Mouse (Mus musculus): ENCODE results near the gene Arhgap35. TPM values are rescaled to one million over a fixed set of nuclear protein-coding genes. Genes with fewer than 3 reads are reported as not detected.
A peak's percentile ranks its signal among the peaks of the same experiment; 100 is the strongest.

Arhgap35 gene
- polyA plus RNA-seq, 1 experiment from 2014 or later: 27.4 TPM

DNA sequence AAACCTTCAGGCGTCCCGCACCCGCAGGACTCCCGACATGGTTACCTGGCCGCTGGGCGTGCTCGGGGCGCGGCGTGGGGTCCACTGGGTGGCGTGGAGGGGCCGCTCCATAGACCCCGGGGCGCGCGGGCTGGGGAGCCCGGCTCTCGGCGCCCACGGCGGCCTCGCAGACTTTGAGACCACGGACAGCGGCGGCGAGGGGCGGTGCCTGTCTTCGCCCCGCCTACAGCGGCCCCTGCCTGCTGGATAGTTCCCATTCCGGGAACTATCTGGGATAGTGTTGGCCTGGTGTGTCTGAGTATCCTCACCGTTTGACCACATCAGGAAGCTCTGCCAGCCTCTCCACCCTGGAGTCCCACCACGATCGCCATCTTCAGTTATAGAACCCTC is 138.2 kb downstream of the Arhgap35 start:
- H3K27me3 ChIP-seq (replicated peaks): peaks cover 53% of the 10 kb centered on the region
- 1% methylated on average over 34 of the region's 34 CpGs for WGBS

GRCm38 (mm10) chr7:16475764-16476599 is 138.8 kb downstream of the Arhgap35 start:
- Histone ChIP-seq H3K9me3 (replicated peaks) (no peaks in the 10 kb centered on the region), H3K9ac (replicated peaks) (peak overlapping the region; percentile 21; the same call in 1 of the 2 replicates), H3K36me3 (no peaks in the 10 kb centered on the region), H3K4me3 (replicated peaks) (peak overlapping the region; percentile 41), H3K27ac (replicated peaks) (no peak overlapping the region), H3K4me2 (peak overlapping the region; percentile 69), H3K27me3 (replicated peaks) (peaks cover 53% of the 10 kb centered on the region), H3K4me1 (peaks cover 30% of the 10 kb centered on the region)
- peak; percentile 33; the same call in 1 of the 2 replicates for ATAC-seq (ENCODE audit: low FRiP score)
- WGBS: under 1% methylated on average over 58 of the region's 59 CpGs

More for the DNA sequence above, 138.2 kb downstream of the Arhgap35 start:
- Histone ChIP-seq H3K9ac (replicated peaks) (peak overlapping the region; percentile 21; the same call in 1 of the 2 replicates), H3K36me3 (no peaks in the 10 kb centered on the region), H3K4me3 (replicated peaks) (peak overlapping the region; percentile 41), H3K9me3 (replicated peaks) (no peaks in the 10 kb centered on the region), H3K4me2 (peak overlapping the region; percentile 69), H3K4me1 (peaks cover 30% of the 10 kb centered on the region), H3K27ac (replicated peaks) (no peak overlapping the region)
- no peak for ATAC-seq (ENCODE audit: low FRiP score)

DNA sequence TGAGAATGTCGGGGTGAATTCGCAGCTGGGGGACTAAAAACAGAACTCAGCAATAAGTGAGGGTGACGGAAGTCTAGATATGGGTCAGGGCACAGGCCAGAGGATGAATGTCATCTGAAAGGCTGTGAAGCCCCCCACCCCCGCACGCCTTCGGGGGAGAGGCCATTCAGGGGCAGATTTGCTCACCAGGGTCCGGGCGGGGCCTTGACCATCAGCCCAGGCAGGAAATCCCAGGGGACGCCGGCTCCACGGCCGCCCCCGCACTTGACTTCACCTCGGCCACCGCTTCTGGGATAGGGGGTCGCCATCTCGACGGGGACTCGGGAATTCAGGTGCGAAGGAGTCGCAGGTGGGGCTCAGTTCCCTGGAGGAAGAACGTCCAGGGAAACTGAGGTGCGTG is 139.5 kb downstream of the Arhgap35 start:
- peaks cover 60% of the 10 kb centered on the region for H3K27me3 ChIP-seq (replicated peaks)
- ATAC-seq (ENCODE audit: low FRiP score): no peak
- H3K9ac ChIP-seq (replicated peaks): no peak overlapping the region
- peak overlapping the region; percentile 69 for H3K4me2 ChIP-seq
- no peaks in the 10 kb centered on the region for H3K9me3 ChIP-seq (replicated peaks)
- no peaks in the 10 kb centered on the region for H3K36me3 ChIP-seq
- peaks cover 30% of the 10 kb centered on the region for H3K4me1 ChIP-seq
- 5% methylated on average over 23 of the region's 23 CpGs for WGBS
- H3K27ac ChIP-seq (replicated peaks): no peak overlapping the region
- H3K4me3 ChIP-seq (replicated peaks): peak overlapping the region; percentile 41

DNA sequence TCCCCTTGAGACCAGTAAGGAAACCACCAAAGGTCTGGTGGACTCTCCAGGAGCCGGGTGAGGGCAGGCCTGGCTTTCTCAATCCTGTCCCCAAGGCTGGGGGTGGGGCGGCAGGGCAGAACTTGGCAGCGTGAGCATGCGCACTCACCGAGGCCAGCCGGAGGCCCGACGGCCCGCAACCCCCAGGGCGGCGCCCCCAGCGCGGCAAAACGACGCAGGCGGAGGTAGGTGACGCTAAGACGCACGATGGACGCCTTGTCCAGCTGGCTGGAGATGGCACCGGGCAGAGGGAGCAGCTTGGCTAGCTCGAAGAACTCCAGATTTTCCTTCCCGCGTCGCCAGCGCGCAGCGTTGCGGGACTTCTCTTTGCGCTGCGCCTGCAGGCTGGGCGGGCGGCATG is 140.3 kb downstream of the Arhgap35 start:
- 5% methylated on average over 33 of the region's 33 CpGs for WGBS
- Histone ChIP-seq H3K27me3 (replicated peaks) (peaks cover 69% of the 10 kb centered on the region), H3K4me3 (replicated peaks) (peak overlapping the region; percentile 20), H3K27ac (replicated peaks) (no peak overlapping the region), H3K4me1 (peaks cover 30% of the 10 kb centered on the region), H3K9me3 (replicated peaks) (no peaks in the 10 kb centered on the region), H3K9ac (replicated peaks) (0 out of 2 replicates have a peak overlapping the region, but pooled peaks have one; percentile 17), H3K4me2 (peak overlapping the region; percentile 41), H3K36me3 (no peaks in the 10 kb centered on the region)
- ATAC-seq (ENCODE audit: low FRiP score): no peak

DNA sequence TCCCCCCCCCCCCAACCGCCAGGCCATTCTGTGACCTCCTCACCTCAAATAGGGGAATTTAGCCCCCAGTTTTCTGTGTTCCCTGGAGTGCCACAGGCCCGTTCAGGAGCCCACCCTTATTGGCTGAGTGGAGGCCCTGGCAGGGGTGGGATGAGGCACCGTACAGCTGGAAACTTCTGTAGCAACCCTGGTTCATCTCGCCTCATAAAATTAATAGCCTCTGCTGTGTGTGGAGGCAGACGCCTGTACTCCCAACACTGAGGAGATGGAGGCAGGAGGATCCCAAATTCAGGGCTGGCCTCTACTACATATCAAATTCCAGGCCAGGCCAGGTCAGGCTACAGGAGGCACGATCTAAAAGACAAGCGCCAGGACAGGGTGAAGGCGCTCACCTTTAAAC is 140.9 kb downstream of the Arhgap35 start:
- Histone ChIP-seq H3K4me3 (replicated peaks) (no peak overlapping the region), H3K4me1 (peaks cover 30% of the 10 kb centered on the region), H3K9me3 (replicated peaks) (no peaks in the 10 kb centered on the region), H3K36me3 (no peaks in the 10 kb centered on the region), H3K4me2 (no peak overlapping the region), H3K27me3 (replicated peaks) (peaks cover 75% of the 10 kb centered on the region), H3K27ac (replicated peaks) (no peak overlapping the region), H3K9ac (replicated peaks) (no peak overlapping the region)
- 31% methylated on average over 8 of the region's 8 CpGs for WGBS
- ATAC-seq (ENCODE audit: low FRiP score): no peak

DNA sequence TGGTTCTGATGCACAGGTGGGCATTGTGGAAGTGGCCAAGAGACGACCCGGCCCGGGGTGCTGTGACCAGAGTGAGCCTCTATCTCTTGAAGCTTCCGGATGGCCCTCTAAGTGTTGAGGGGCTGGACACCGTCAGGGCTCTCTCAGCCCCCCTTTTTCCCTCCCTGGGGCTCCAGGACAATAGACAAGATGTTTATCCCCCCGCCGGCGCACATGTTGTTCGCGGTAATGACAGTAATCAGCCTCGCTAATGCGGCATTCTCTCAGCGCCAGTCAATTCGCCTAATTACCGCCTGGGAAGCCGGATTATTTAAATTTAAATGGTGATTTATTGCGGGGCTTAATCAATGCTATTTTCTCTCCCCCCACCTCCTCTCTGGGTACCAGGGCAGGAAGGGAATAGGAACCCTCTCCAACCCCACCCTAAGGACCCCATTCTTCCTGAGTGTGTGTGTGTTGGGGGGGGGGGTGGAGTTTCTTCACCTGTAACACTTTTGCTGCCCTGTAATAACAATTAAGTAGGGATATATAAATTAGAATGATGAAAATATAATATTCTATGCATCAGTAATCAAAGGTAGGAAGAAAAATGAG is 142.6 kb downstream of the Arhgap35 start:
- Histone ChIP-seq H3K4me2 (peak overlapping the region; percentile 28), H3K9me3 (replicated peaks) (no peaks in the 10 kb centered on the region), H3K9ac (replicated peaks) (no peak overlapping the region), H3K36me3 (no peaks in the 10 kb centered on the region), H3K4me3 (replicated peaks) (no peak overlapping the region), H3K27me3 (replicated peaks) (peaks cover 80% of the 10 kb centered on the region), H3K27ac (replicated peaks) (no peak overlapping the region), H3K4me1 (peaks cover 30% of the 10 kb centered on the region)
- no peak for ATAC-seq (ENCODE audit: low FRiP score)
- 3% methylated on average over 17 of the region's 17 CpGs for WGBS

GRCm38 (mm10) chr7:16471549-16471948 is 143.2 kb downstream of the Arhgap35 start:
- no peak overlapping the region for H3K4me3 ChIP-seq (replicated peaks)
- H3K36me3 ChIP-seq: no peaks in the 10 kb centered on the region
- no peak overlapping the region for H3K4me2 ChIP-seq
- peaks cover 26% of the 10 kb centered on the region for H3K4me1 ChIP-seq
- ATAC-seq (ENCODE audit: low FRiP score): no peak
- H3K27me3 ChIP-seq (replicated peaks): peaks cover 73% of the 10 kb centered on the region
- H3K9ac ChIP-seq (replicated peaks): no peak overlapping the region
- H3K9me3 ChIP-seq (replicated peaks): no peaks in the 10 kb centered on the region
- 40% methylated on average over 9 of the region's 9 CpGs for WGBS
- H3K27ac ChIP-seq (replicated peaks): no peak overlapping the region

DNA sequence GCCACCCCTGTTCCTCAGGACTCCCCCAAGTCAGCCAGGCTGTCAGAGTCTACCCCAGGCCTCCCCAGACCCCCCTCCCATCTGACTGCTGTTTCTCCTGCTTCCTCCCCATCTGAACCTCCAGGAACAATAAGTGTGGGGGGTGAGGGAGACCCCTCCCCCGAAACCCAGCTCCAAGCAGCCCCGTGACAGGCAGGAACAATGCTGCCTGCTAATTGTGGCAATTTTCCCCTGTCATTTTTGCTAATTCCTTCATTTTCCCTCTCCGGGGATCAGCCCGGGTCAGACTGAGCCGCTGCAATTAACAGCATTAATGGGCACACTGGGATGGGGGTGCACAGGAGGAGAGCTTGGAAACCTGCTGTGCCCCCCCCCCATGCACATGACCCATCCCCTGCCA is 146.7 kb downstream of the Arhgap35 start:
- 20% methylated on average over 5 of the region's 5 CpGs for WGBS
- no peak overlapping the region for H3K4me3 ChIP-seq (replicated peaks)
- no peak overlapping the region for H3K9ac ChIP-seq (replicated peaks)
- no peaks in the 10 kb centered on the region for H3K9me3 ChIP-seq (replicated peaks)
- no peak overlapping the region for H3K27ac ChIP-seq (replicated peaks)
- peaks cover 42% of the 10 kb centered on the region for H3K27me3 ChIP-seq (replicated peaks)
- ATAC-seq (ENCODE audit: low FRiP score): no peak
- peaks cover 7% of the 10 kb centered on the region for H3K4me1 ChIP-seq
- H3K4me2 ChIP-seq: no peak overlapping the region
- no peaks in the 10 kb centered on the region for H3K36me3 ChIP-seq

GRCm38 (mm10) chr7:16466565-16466964 is 148.2 kb downstream of the Arhgap35 start:
- WGBS: 82% methylated on average over 4 of the region's 4 CpGs
- Histone ChIP-seq H3K27ac (replicated peaks) (no peak overlapping the region), H3K9me3 (replicated peaks) (no peaks in the 10 kb centered on the region), H3K4me1 (no peaks in the 10 kb centered on the region; the same call in 1 of the 2 replicates), H3K4me3 (replicated peaks) (no peak overlapping the region), H3K27me3 (replicated peaks) (peaks cover 44% of the 10 kb centered on the region), H3K9ac (replicated peaks) (no peak overlapping the region), H3K36me3 (no peaks in the 10 kb centered on the region), H3K4me2 (no peak overlapping the region)
- ATAC-seq (ENCODE audit: low FRiP score): no peak

DNA sequence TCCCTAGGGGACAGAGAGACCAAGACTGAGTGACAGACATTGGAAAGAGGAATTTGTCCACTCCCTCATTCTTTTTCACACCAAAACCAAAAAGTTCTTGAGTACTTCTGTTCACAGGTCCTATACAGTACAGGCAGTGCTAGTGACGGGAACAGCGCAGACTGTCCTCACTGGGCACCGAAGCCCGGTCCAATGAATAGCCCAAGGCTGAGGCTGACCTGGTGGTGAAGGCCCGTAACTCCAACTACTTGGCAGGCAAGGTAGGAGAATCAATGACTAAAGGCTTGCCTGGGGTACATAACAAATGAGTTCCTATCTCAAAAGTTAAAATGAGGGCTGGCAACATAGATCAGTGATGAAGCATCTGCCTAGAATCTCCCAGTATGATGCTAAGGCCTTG is 149.2 kb downstream of the Arhgap35 start:
- no peak overlapping the region for H3K4me3 ChIP-seq (replicated peaks)
- H3K36me3 ChIP-seq: no peaks in the 10 kb centered on the region
- H3K27ac ChIP-seq (replicated peaks): no peak overlapping the region
- no peaks in the 10 kb centered on the region for H3K4me1 ChIP-seq
- peaks cover 49% of the 10 kb centered on the region for H3K27me3 ChIP-seq (replicated peaks)
- WGBS: 92% methylated on average over 5 of the region's 5 CpGs
- peak; percentile 23; the same call in 1 of the 2 replicates for ATAC-seq (ENCODE audit: low FRiP score)
- H3K4me2 ChIP-seq: no peak overlapping the region
- no peaks in the 10 kb centered on the region for H3K9me3 ChIP-seq (replicated peaks)
- H3K9ac ChIP-seq (replicated peaks): no peak overlapping the region

DNA sequence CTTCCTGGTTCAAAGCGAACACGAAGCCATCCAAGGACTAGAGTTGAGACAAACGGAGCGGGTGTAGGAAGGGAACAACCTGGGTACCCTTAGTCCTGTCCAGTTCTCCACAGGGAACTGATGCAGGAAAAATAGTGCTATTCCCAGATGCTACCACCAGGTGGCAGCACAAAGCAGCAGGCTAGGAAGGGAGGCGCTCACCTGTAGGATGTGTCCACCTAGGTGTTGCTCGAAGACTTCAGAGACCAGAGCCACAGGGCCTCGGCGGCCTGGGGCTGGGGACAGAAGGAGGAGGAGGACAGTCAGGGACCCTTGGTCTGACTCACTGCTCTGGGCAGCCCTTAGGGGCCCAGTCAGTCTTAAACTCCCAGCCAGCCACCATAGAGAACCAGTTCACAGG is 149.6 kb downstream of the Arhgap35 start:
- no peaks in the 10 kb centered on the region for H3K4me1 ChIP-seq
- peaks cover 47% of the 10 kb centered on the region for H3K27me3 ChIP-seq (replicated peaks)
- 12% methylated on average over 8 of the region's 8 CpGs for WGBS
- no peak overlapping the region for H3K27ac ChIP-seq (replicated peaks)
- no peak overlapping the region for H3K9ac ChIP-seq (replicated peaks)
- no peak overlapping the region for H3K4me2 ChIP-seq
- no peak overlapping the region for H3K4me3 ChIP-seq (replicated peaks)
- H3K9me3 ChIP-seq (replicated peaks): no peaks in the 10 kb centered on the region
- peak; percentile 53; the same call in 1 of the 2 replicates for ATAC-seq (ENCODE audit: low FRiP score)
- no peaks in the 10 kb centered on the region for H3K36me3 ChIP-seq

DNA sequence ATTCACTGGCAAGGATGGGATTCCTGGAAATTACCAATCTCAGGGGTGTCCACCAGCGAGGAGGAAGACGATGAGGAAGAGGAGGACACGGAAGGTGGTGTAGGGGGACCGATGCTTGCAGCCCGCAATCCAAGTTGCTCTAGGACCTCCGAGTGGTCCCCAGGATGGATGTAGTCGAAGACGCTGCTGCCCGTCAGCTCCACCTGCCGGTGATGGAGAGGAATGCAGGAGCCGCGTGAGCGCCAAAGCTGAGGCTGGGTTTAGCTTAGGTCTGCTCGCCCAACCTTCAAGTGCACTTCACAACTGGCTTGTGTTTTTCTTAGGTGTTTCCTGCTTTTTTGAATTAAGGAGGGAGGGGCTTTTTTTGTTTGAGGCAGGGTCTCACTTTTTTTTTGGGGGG is 151.6 kb downstream of the Arhgap35 start:
- peak; percentile 48; the same call in 1 of the 2 replicates for ATAC-seq (ENCODE audit: low FRiP score)
- Histone ChIP-seq H3K4me2 (no peak overlapping the region), H3K4me1 (no peaks in the 10 kb centered on the region), H3K27ac (replicated peaks) (no peak overlapping the region), H3K9me3 (replicated peaks) (no peaks in the 10 kb centered on the region), H3K36me3 (no peaks in the 10 kb centered on the region), H3K9ac (replicated peaks) (no peak overlapping the region), H3K4me3 (replicated peaks) (no peak overlapping the region), H3K27me3 (replicated peaks) (peaks cover 27% of the 10 kb centered on the region)
- WGBS: 2% methylated on average over 14 of the region's 14 CpGs
